Mouse (Mus musculus) embryonic fibroblast, embryonic 13.5 days (primary cell): ENCODE data around the gene Kirrel3.

ENCODE experiments used
- CTCF ChIP-seq: IDR thresholded peaks from 2 replicates; pipeline ENCODE4 v1.5.1; 2011; ENCODE audit warnings: mild to moderate bottlenecking, control low read depth, low read length, moderate library complexity, borderline replicate concordance; ENCODE audit not compliant: insufficient read depth
- POLR2A ChIP-seq: IDR thresholded peaks from 2 replicates; pipeline ENCODE4 v1.6.1; 2011; ENCODE audit warnings: low read depth, mild to moderate bottlenecking, control low read depth, low read length, moderate library complexity

DNA sequence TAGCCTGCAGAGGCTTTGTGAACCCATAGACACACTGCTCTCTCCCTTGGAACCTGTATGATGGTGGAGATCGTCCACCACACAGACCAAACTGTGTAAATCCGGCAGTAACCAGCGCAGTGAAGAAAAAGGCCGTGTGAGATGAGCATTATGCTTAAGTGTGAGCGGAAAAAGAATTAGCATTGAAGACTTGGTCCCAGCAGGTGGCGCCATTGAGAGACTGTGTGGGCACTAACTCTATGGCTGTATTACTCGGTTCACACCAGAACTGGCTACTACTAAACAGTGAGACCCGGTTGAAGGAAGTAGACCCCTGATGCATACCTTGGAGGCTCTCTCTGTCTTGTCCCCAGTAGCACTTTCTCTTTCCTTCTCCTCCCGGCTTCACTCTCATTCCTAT, 371.9 kb downstream of the Kirrel3 start:
- TF ChIP-seq CTCF (no peak), POLR2A (no peak)
